Mouse (Mus musculus): ENCODE data around the gene Mark2. TPM values are rescaled to one million over a fixed set of nuclear protein-coding genes. Genes with fewer than 3 reads are reported as not detected.
A peak's percentile ranks its signal among the peaks of the same experiment; 100 is the strongest.

The Mark2 gene
- polyA plus RNA-seq, 1 experiment from 2014 or later, result 53.9 TPM

DNA sequence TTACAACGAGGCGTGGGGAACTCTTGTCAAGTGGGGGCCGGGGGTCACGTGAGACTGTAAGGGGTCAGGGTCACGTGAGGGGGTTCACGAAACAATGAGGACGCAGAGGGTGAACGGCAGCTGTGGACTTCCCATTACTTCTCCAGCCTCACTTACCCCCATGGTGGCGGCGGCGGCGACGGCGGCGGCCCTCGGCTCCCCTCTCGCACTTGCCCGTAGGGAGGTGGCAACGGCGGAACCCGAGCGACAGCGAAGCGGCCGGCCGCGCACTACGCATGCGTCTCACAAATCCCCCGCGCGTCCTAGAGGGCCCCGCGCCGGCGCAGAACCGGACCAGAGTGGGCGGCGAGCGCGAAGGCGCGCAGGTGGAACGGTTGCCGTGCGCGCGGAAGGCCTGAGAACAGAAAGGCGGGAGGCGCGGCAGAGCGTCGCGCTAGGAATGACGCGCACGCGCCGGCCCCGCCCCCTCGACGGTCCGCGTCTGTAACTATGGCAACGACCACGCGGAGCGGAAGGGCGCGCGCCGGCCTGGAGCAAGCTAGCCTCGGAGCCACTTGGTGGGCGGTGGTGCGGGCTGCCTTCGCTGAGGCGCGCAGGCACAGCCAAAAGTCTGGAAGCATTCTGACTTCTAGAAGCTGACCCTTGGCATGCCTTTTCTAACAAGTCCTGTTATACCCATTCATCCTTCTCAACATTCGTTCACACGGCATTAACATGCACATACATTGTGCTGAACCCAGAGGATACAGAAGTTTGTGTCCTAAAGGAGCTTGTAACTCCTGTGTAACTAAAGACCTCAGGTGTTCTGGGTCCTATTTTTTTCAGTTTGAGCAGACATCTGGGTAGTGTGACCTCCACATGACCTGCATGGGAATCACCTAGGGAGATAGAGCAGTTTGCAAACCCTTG, 100.6 kb downstream of the Mark2 start, which contains the start of gene Naa40:
Gene Naa40 (minus strand): TSS at position 402 of the 909 bp plus-strand sequence.
- WGBS, result under 1% methylated on average over 78 of the region's 80 CpGs
- Histone ChIP-seq H3K36me3 (ENCODE audit: control insufficient read depth, insufficient read depth, low read length) (0 out of 2 replicates have a peak, but pooled peaks cover 2% of the 10 kb centered on the region), H3K9ac (ENCODE audit: low read length) (peak within 1 kb of the TSS; percentile 82), H3K4me2 (peak within 1 kb of the TSS; percentile 95), H3K9me3 (ENCODE audit: control insufficient read depth, low read length) (no peaks in the 10 kb centered on the region), H3K4me1 (ENCODE audit: control insufficient read depth, insufficient read depth, low read length) (peaks cover 8% of the 10 kb centered on the region), H3K27me3 (ENCODE audit: control insufficient read depth, insufficient read depth, low read length) (no peaks in the 10 kb centered on the region), H3K4me3 (ENCODE audit: low read depth, low read length) (peak within 1 kb of the TSS; percentile 77), H3K27ac (ENCODE audit: low read depth, low read length) (peak within 1 kb of the TSS; percentile 78)
- DNase-seq (ENCODE audit: low spot score, missing footprints) (peak; percentile 100), ATAC-seq (ENCODE audit: low FRiP score) (peak; percentile 96)

DNA sequence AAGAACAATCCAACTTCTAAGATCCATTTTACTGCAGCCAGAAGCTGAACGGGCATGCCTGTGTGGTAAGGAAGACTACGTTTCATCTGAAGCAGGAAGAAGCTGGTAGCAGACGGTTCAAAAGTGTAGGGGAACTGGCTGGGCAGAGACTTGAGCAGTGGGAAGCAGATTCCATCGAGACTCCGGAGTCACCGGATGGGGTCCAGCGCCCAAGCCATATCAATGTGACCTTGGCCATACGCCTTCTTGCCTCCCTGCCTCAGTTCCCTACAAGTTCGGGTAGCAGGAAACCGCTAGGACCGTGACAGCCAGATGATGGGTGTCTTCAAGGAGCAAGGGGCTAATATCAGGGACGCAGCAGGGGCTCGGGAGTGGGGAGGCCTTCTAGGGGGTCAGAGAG, 101.4 kb downstream of the Mark2 start:
- no peaks in the 10 kb centered on the region for H3K9me3 ChIP-seq (ENCODE audit: control insufficient read depth, low read length)
- H3K36me3 ChIP-seq (ENCODE audit: control insufficient read depth, insufficient read depth, low read length), result 0 out of 2 replicates have a peak, but pooled peaks cover 2% of the 10 kb centered on the region
- peak overlapping the region; percentile 95 for H3K4me2 ChIP-seq
- 6% methylated on average over 13 of the region's 13 CpGs for WGBS
- H3K4me3 ChIP-seq (ENCODE audit: low read depth, low read length), result peak overlapping the region; percentile 77
- H3K4me1 ChIP-seq (ENCODE audit: control insufficient read depth, insufficient read depth, low read length), result peaks cover 8% of the 10 kb centered on the region
- DNase-seq (ENCODE audit: low spot score, missing footprints), result peak; percentile 90
- H3K27ac ChIP-seq (ENCODE audit: low read depth, low read length), result peak overlapping the region; percentile 78; the same call in 1 of the 2 replicates
- H3K9ac ChIP-seq (ENCODE audit: low read length), result peak overlapping the region; percentile 82
- no peaks in the 10 kb centered on the region for H3K27me3 ChIP-seq (ENCODE audit: control insufficient read depth, insufficient read depth, low read length)
- no peak; the same call in 1 of the 2 replicates for ATAC-seq (ENCODE audit: low FRiP score)

DNA sequence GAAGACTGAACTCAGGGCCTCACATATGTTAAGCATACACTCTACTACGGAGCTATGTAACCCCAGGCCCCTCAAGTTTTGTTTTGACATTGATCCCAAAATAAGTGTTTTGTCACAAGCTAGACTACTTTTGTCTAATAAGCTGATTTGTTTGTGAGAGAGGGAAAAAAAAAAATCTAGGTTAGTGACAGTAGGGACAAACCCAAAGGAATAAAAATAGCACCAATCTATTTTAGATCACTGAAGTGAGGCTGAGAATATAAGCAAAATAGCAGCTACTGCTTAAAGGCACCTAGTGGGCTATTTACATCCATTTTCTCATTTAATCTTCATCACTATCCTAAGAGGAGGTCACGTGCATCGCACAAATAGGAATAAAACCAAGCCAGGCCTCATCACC, 102.1 kb downstream of the Mark2 start:
- Histone ChIP-seq H3K9me3 (ENCODE audit: control insufficient read depth, low read length) (no peaks in the 10 kb centered on the region), H3K4me3 (ENCODE audit: low read depth, low read length) (peak overlapping the region; percentile 77), H3K27ac (ENCODE audit: low read depth, low read length) (no peak overlapping the region), H3K4me2 (peak overlapping the region; percentile 95), H3K9ac (ENCODE audit: low read length) (peak overlapping the region; percentile 82; the same call in 1 of the 2 replicates), H3K4me1 (ENCODE audit: control insufficient read depth, insufficient read depth, low read length) (peaks cover 8% of the 10 kb centered on the region), H3K27me3 (ENCODE audit: control insufficient read depth, insufficient read depth, low read length) (no peaks in the 10 kb centered on the region), H3K36me3 (ENCODE audit: control insufficient read depth, insufficient read depth, low read length) (0 out of 2 replicates have a peak, but pooled peaks cover 2% of the 10 kb centered on the region)
- DNase-seq (ENCODE audit: low spot score, missing footprints) (no peak), ATAC-seq (ENCODE audit: low FRiP score) (no peak)
- WGBS, result 95% methylated on average over 3 of the region's 3 CpGs

DNA sequence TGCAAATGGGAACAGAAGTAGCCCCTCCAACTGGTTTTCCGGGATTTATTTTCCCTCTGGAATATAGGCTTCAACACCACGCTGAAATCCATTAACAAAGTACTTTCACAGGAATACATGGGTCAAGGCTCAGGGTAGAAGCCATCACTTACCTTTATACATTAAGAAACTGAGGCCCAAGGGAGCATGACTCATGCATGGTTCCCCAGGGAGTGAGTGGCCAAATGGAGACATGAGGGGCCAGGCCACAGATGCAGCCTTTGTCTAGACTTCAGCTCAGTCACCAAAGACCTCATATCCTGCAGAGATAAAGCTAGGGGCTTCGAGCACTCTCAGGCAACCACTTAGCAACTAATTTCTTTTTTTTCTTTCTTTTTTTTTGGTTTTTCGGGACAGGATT, 104.9 kb downstream of the Mark2 start:
- Histone ChIP-seq H3K4me2 (no peak overlapping the region), H3K27me3 (ENCODE audit: control insufficient read depth, insufficient read depth, low read length) (no peaks in the 10 kb centered on the region), H3K36me3 (ENCODE audit: control insufficient read depth, insufficient read depth, low read length) (peaks cover 5% of the 10 kb centered on the region), H3K9me3 (ENCODE audit: control insufficient read depth, low read length) (no peaks in the 10 kb centered on the region), H3K4me1 (ENCODE audit: control insufficient read depth, insufficient read depth, low read length) (peaks cover 8% of the 10 kb centered on the region), H3K4me3 (ENCODE audit: low read depth, low read length) (no peak overlapping the region), H3K27ac (ENCODE audit: low read depth, low read length) (no peak overlapping the region), H3K9ac (ENCODE audit: low read length) (no peak overlapping the region)
- ATAC-seq (ENCODE audit: low FRiP score) (no peak), DNase-seq (ENCODE audit: low spot score, missing footprints) (no peak)
- WGBS, result 92% methylated on average over 4 of the region's 4 CpGs

DNA sequence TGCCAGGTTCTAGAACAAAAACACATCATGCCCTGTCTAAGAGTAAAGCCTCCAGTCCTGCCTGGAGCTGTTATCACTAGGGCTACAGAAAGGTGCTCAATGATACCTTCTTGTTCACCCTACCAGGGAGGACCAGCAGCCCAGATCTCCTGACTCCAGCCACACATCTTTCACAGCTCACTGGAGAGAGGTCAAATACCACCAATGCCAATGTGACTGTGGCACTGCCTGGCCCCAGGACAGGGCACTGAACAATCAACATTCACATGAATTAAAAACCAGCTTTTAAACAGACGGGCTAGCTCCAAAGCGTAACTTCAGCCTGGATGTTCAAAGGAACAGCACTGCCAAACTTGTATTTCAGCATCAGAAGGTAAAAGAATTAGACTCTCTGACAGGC, 105.6 kb downstream of the Mark2 start:
- 97% methylated on average over 2 of the region's 2 CpGs for WGBS
- Histone ChIP-seq H3K9ac (ENCODE audit: low read length) (no peak overlapping the region), H3K4me1 (ENCODE audit: control insufficient read depth, insufficient read depth, low read length) (peaks cover 8% of the 10 kb centered on the region)

DNA sequence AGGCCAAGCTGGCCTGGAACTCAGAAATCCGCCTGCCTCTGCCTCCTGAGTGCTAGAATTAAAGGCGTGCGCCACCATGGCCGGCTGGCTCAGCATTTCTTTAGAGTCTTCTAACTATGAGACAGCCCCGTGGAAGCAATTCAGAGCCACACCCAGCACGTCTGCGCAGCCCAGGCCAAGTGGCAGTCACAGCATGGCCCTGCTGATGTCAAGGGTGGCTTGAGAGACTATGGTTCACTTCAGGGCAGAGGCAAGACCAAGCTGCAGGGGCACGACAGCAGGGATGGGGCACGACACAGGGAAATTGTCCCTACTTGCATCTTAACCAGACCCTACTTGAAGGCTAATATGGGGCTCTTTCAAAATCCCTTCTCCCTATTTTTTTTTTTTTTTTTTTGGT, 106.2 kb downstream of the Mark2 start:
- ATAC-seq (ENCODE audit: low FRiP score) (no peak), DNase-seq (ENCODE audit: low spot score, missing footprints) (no peak)
- Histone ChIP-seq H3K36me3 (ENCODE audit: control insufficient read depth, insufficient read depth, low read length) (peaks cover 5% of the 10 kb centered on the region), H3K27ac (ENCODE audit: low read depth, low read length) (no peak overlapping the region), H3K4me3 (ENCODE audit: low read depth, low read length) (no peak overlapping the region), H3K4me1 (ENCODE audit: control insufficient read depth, insufficient read depth, low read length) (peaks cover 8% of the 10 kb centered on the region), H3K9ac (ENCODE audit: low read length) (no peak overlapping the region), H3K4me2 (no peak overlapping the region), H3K9me3 (ENCODE audit: control insufficient read depth, low read length) (no peaks in the 10 kb centered on the region), H3K27me3 (ENCODE audit: control insufficient read depth, insufficient read depth, low read length) (no peaks in the 10 kb centered on the region)
- 92% methylated on average over 9 of the region's 9 CpGs for WGBS

More for the DNA sequence above, 105.6 kb downstream of the Mark2 start:
- Histone ChIP-seq H3K27ac (ENCODE audit: low read depth, low read length) (no peak overlapping the region), H3K4me3 (ENCODE audit: low read depth, low read length) (no peak overlapping the region), H3K36me3 (ENCODE audit: control insufficient read depth, insufficient read depth, low read length) (peaks cover 5% of the 10 kb centered on the region), H3K27me3 (ENCODE audit: control insufficient read depth, insufficient read depth, low read length) (no peaks in the 10 kb centered on the region), H3K9me3 (ENCODE audit: control insufficient read depth, low read length) (no peaks in the 10 kb centered on the region), H3K4me2 (no peak overlapping the region)
- DNase-seq (ENCODE audit: low spot score, missing footprints) (no peak), ATAC-seq (ENCODE audit: low FRiP score) (no peak)

DNA sequence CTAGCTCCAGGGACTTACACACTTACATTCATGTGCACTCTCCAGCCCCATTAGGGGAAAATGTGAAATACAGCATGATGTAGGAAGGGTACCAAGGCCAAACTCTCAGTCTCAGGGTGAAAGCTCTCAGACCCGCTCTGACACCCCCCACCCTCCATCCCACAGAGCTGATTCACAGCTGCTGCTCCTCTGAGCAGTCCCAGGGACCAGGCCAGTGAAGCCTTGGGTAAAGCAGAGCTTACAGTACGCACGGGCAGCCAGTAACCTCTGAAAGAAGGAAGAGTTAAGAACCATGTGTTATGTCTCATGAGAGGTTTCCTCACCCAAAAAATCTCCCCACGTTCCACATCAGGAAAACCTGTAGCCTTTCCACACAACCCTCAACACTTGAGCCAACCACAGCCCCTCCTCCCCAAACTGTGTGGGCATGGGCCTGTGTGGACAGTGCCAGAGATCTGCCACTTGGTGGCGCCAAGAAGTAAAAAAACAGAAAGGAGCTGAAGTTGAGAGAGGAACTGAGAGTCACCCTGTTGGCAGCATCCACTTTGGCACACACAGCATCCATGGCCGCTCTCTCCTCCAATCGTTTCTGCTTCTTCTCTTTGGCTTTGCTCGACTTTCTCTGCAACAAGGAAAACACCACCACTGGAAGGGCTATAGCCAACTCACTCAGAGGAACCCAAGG, 107.0 kb downstream of the Mark2 start:
- Histone ChIP-seq H3K9me3 (ENCODE audit: control insufficient read depth, low read length) (no peaks in the 10 kb centered on the region), H3K4me1 (ENCODE audit: control insufficient read depth, insufficient read depth, low read length) (peaks cover under 1% of the 10 kb centered on the region), H3K9ac (ENCODE audit: low read length) (no peak overlapping the region), H3K27me3 (ENCODE audit: control insufficient read depth, insufficient read depth, low read length) (no peaks in the 10 kb centered on the region), H3K27ac (ENCODE audit: low read depth, low read length) (no peak overlapping the region), H3K36me3 (ENCODE audit: control insufficient read depth, insufficient read depth, low read length) (peaks cover 10% of the 10 kb centered on the region), H3K4me3 (ENCODE audit: low read depth, low read length) (no peak overlapping the region), H3K4me2 (no peak overlapping the region)
- DNase-seq (ENCODE audit: low spot score, missing footprints), result peak; percentile 91
- 64% methylated on average over 8 of the region's 8 CpGs for WGBS
- peak; percentile 81 for ATAC-seq (ENCODE audit: low FRiP score)

DNA sequence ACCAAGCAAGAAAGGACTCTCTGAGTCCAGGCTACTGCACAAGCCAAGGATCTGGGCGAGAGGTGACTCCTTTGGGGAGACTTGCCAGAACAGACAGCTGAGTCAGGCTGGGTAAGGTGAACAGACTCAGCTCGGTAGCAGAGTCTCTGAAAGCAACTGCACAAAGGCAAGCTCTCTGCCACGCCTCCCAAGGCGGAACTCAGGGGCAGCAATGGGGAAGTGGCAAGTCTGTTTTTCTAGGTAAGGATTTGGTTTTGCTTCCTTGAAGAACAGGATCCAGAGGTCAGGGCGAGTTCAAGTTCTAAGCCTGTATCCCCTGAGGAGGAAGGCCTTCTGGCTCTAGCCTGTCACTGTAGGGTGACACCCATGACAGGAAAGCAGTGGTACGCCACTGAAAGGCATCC, 115.1 kb downstream of the Mark2 start:
- Histone ChIP-seq H3K4me3 (ENCODE audit: low read depth, low read length) (no peak overlapping the region), H3K36me3 (ENCODE audit: control insufficient read depth, insufficient read depth, low read length) (peaks cover 28% of the 10 kb centered on the region), H3K27ac (ENCODE audit: low read depth, low read length) (no peak overlapping the region), H3K9me3 (ENCODE audit: control insufficient read depth, low read length) (no peaks in the 10 kb centered on the region), H3K4me2 (no peak overlapping the region), H3K9ac (ENCODE audit: low read length) (no peak overlapping the region), H3K4me1 (ENCODE audit: control insufficient read depth, insufficient read depth, low read length) (no peaks in the 10 kb centered on the region), H3K27me3 (ENCODE audit: control insufficient read depth, insufficient read depth, low read length) (no peaks in the 10 kb centered on the region)
- no peak for ATAC-seq (ENCODE audit: low FRiP score)
- DNase-seq (ENCODE audit: low spot score, missing footprints), result no peak
- 82% methylated on average over 6 of the region's 6 CpGs for WGBS
